Mouse (Mus musculus) lung, postnatal 0 days (tissue): ENCODE measurements around the gene Rev1.

Experiments used
- CTCF ChIP-seq: IDR thresholded peaks from 2 replicates; pipeline ENCODE4 v1.5.1; 2016; ENCODE audit warnings: antibody characterized with exemption, mild to moderate bottlenecking
- EP300 ChIP-seq: IDR thresholded peaks from 2 replicates; pipeline ENCODE4 v1.6.1; 2016; ENCODE audit warnings: antibody characterized with exemption, mild to moderate bottlenecking, control low read depth

DNA sequence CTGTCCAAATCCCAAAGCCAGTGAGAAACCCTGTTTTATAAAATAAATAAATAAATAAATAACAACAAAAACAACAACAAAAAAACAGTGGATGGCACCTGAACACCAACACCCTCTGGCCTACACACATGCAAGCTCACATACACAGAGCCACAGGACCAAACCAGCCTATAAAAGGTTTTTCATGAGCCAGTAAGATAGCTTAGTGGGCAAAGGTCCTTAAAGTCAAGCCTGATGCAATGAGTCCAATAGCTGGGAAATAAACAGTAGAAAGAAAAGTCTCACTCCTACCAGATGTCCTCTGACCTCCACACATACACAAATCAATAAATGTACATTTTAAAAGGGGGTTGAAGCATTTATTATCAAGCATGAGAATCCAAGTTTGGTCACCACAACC is 5.3 kb downstream of the Rev1 start:
- TF ChIP-seq CTCF (no peak), EP300 (no peak)
